Mouse (Mus musculus) liver, adult 2 months (tissue): ENCODE results near the gene Cd101. TPM values are rescaled to one million over a fixed set of nuclear protein-coding genes. Genes with fewer than 3 reads are reported as not detected.

Experiments
- DNase-seq: peaks from one replicate; pipeline ENCODE4 v3.0.0-alpha.2; 2011; ENCODE audit warnings: low read depth, low spot score; ENCODE audit errors: extremely low read depth
- H3K27ac ChIP-seq: fragments of 200-500 bp; replicated peaks from 2 replicates; pipeline ENCODE4 v1.5.1; 2012; ENCODE audit warnings: low read depth, mild to moderate bottlenecking, control low read depth, inconsistent platforms, low read length; ENCODE audit not compliant: insufficient read depth
- H3K27me3 ChIP-seq: fragments of 200-500 bp; 2 replicates; pipeline ENCODE4 v1.6.1; 2012; ENCODE audit warnings: mild to moderate bottlenecking, moderate library complexity, low read length, inconsistent platforms; ENCODE audit not compliant: control insufficient read depth, insufficient read depth
- H3K36me3 ChIP-seq: fragments of 200-500 bp; 2 replicates; pipeline ENCODE4 v1.6.1; 2012; ENCODE audit warnings: low read length, inconsistent platforms; ENCODE audit not compliant: control insufficient read depth, insufficient read depth
- H3K4me1 ChIP-seq: fragments of 200-500 bp; 2 replicates; pipeline ENCODE4 v1.6.1; 2011; ENCODE audit warnings: low read length; ENCODE audit not compliant: control insufficient read depth, insufficient read depth
- H3K4me3 ChIP-seq: fragments of 200-500 bp; 2 replicates; pipeline ENCODE4 v1.5.1; 2011; ENCODE audit warnings: low read depth, mild to moderate bottlenecking, control low read depth, low read length, moderate library complexity; ENCODE audit not compliant: insufficient read depth
- H3K79me2 ChIP-seq: fragments of 200-500 bp; 2 replicates; pipeline ENCODE4 v1.6.1; 2012; ENCODE audit warnings: inconsistent platforms, mild to moderate bottlenecking, low read length, moderate library complexity; ENCODE audit not compliant: control insufficient read depth, insufficient read depth
- H3K9ac ChIP-seq: fragments of 200-500 bp; 2 replicates; pipeline ENCODE4 v1.6.1; 2012; ENCODE audit warnings: low read depth, mild to moderate bottlenecking, control low read depth, inconsistent platforms, low read length
- CTCF ChIP-seq: fragments of 200-500 bp; IDR thresholded peaks from 2 replicates; pipeline ENCODE4 v1.5.1; 2011; ENCODE audit warnings: low read depth, low read length, control low read depth
- POLR2A ChIP-seq: fragments of 200-500 bp; IDR thresholded peaks from 2 replicates; pipeline ENCODE4 v1.6.1; 2011; ENCODE audit warnings: low read length, control low read depth; ENCODE audit not compliant: insufficient read depth; ENCODE audit errors: extremely low read depth
- WGBS: fragments of 180-500 bp; shearing (Covaris S2); methylation state at CpG from one replicate; pipeline ENCODE4 v1.1.7; 2018; 5-methylcytosine and 5-hydroxymethylcytosine counted together
- polyA plus RNA-seq: library from polyadenylated mRNA; depleted of rRNA; stranded (reverse); fragments of >200 nt; gene quantifications from 2 replicates; pipeline ENCODE4 v1.2.3, GENCODE M21; 2012
- total RNA-seq: library from RNA; depleted of rRNA; stranded (reverse); fragments of >200 nt; gene quantifications from 2 replicates; pipeline ENCODE4 v1.2.3, GENCODE M21; 2014

The Cd101 gene
- total and polyA plus RNA-seq, 2 experiments: 0.07 TPM; not detected in 1

- 2% methylated on average over 1 of the region's 1 CpGs for WGBS
- Histone ChIP-seq H3K27me3 (no peaks in the 10 kb centered on the region; the same call in 1 of the 2 replicates), H3K27ac (no peak overlapping the region), H3K79me2 (no peaks in the 10 kb centered on the region), H3K4me1 (no peaks in the 10 kb centered on the region), H3K36me3 (no peaks in the 10 kb centered on the region), H3K9ac (no peak overlapping the region), H3K4me3 (no peak overlapping the region)
- DNase-seq: peak; percentile 58
- TF ChIP-seq CTCF: no peak
- TF ChIP-seq POLR2A: no peak
Observed at GRCm38 (mm10) chr3:100973906-100974305, 55.5 kb downstream of the Cd101 start.

- H3K4me3 ChIP-seq: peak within 1 kb of the TSS; percentile 80
- peak within 1 kb of the TSS; percentile 70 for H3K9ac ChIP-seq
- peak; percentile 82 for DNase-seq
- no peaks in the 10 kb centered on the region for H3K4me1 ChIP-seq
- no peaks in the 10 kb centered on the region for H3K27me3 ChIP-seq
- TF ChIP-seq CTCF (no peak), POLR2A (no peak)
- H3K27ac ChIP-seq: no peak within 1 kb of the TSS
- under 1% methylated on average over 40 of the region's 40 CpGs for WGBS
- H3K79me2 ChIP-seq: no peaks in the 10 kb centered on the region
- no peaks in the 10 kb centered on the region; the same call in 1 of the 2 replicates for H3K36me3 ChIP-seq
Observed at GRCm38 (mm10) chr3:100969176-100969917, 60.0 kb downstream of the Cd101 start, which contains the start of gene Ttf2. TSS of gene Ttf2 (minus strand) at chr3:100969663.

GRCm38 (mm10) chr3:100963849-100964542 lies 65.4 kb downstream of the Cd101 start:
- peak; percentile 7 for DNase-seq

GRCm38 (mm10) chr3:100961501-100961900 lies 67.9 kb downstream of the Cd101 start:
- no peak for TF ChIP-seq CTCF
- H3K36me3 ChIP-seq: peaks cover 33% of the 10 kb centered on the region

More at GRCm38 (mm10) chr3:100963849-100964542, 65.4 kb downstream of the Cd101 start:
- no peaks in the 10 kb centered on the region for H3K27me3 ChIP-seq
- H3K27ac ChIP-seq: no peak overlapping the region
- H3K36me3 ChIP-seq: peaks cover 22% of the 10 kb centered on the region
- no peaks in the 10 kb centered on the region for H3K4me1 ChIP-seq
- H3K79me2 ChIP-seq: no peaks in the 10 kb centered on the region
- no peak overlapping the region for H3K4me3 ChIP-seq
- no peak overlapping the region for H3K9ac ChIP-seq
- TF ChIP-seq CTCF: peak; percentile 36; the same call in 1 of the 2 replicates
- no peak for TF ChIP-seq POLR2A
- 89% methylated on average over 14 of the region's 14 CpGs for WGBS

GRCm38 (mm10) chr3:100961007-100961406 lies 68.3 kb downstream of the Cd101 start:
- Histone ChIP-seq H3K4me3 (no peak overlapping the region), H3K36me3 (peaks cover 35% of the 10 kb centered on the region), H3K4me1 (no peaks in the 10 kb centered on the region), H3K79me2 (no peaks in the 10 kb centered on the region), H3K27me3 (no peaks in the 10 kb centered on the region), H3K27ac (no peak overlapping the region), H3K9ac (no peak overlapping the region)
- WGBS: 86% methylated on average over 5 of the region's 5 CpGs
- no peak for DNase-seq
- TF ChIP-seq CTCF (no peak), POLR2A (no peak)

More at GRCm38 (mm10) chr3:100961501-100961900, 67.9 kb downstream of the Cd101 start:
- Histone ChIP-seq H3K27me3 (no peaks in the 10 kb centered on the region), H3K4me3 (no peak overlapping the region), H3K4me1 (no peaks in the 10 kb centered on the region), H3K27ac (no peak overlapping the region), H3K9ac (no peak overlapping the region), H3K79me2 (no peaks in the 10 kb centered on the region)
- WGBS: 94% methylated on average over 7 of the region's 7 CpGs
- DNase-seq: no peak

GRCm38 (mm10) chr3:100954616-100955015 lies 74.7 kb downstream of the Cd101 start:
- H3K9ac ChIP-seq: no peak overlapping the region
- H3K4me3 ChIP-seq: no peak overlapping the region
- no peak for DNase-seq
- no peaks in the 10 kb centered on the region for H3K79me2 ChIP-seq
- H3K4me1 ChIP-seq: no peaks in the 10 kb centered on the region
- TF ChIP-seq CTCF (no peak), POLR2A (no peak)
- peaks cover 43% of the 10 kb centered on the region for H3K36me3 ChIP-seq
- no peak overlapping the region for H3K27ac ChIP-seq
- no peaks in the 10 kb centered on the region for H3K27me3 ChIP-seq
